Mouse (Mus musculus) liver, postnatal 0 days (tissue): ENCODE results near the gene Sln.

Experiments used
- CTCF ChIP-seq: sonication (generic); IDR thresholded peaks from 2 replicates; pipeline ENCODE4 v1.5.1; 2016; ENCODE audit warnings: antibody characterized with exemption, low read depth
- EP300 ChIP-seq: IDR thresholded peaks from 2 replicates; pipeline ENCODE4 v1.6.1; 2016; ENCODE audit warnings: antibody characterized with exemption, low read depth, mild to moderate bottlenecking

DNA sequence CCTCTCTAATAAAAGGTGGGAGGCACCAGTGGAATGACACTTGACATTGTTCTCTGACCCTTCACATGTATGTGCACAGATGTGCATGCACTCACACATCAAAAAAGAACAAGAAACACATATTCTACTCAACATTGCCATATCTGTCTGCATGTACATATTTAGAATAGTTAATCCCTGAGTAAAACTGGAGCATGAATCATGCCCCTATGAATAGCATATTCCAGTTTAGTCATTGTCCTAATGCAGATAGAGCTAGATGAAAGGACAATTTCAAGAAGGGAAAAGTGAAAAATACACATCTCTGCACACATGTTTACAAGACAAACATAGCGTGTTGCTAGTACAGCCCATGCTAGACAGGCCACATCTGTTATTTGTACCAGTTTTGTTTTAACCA is 4.6 kb downstream of the Sln start:
- TF ChIP-seq CTCF, result no peak
- no peak for TF ChIP-seq EP300
